Mouse (Mus musculus) brain, embryonic 14.5 days (tissue): ENCODE measurements around the gene Plch1.

Experiments
- CTCF ChIP-seq: fragments of 200-500 bp; IDR thresholded peaks from 2 replicates; pipeline ENCODE4 v1.5.1; 2012; ENCODE audit warnings: inconsistent platforms, mild to moderate bottlenecking, moderate library complexity, borderline replicate concordance; ENCODE audit not compliant: insufficient read depth, insufficient read length; ENCODE audit errors: extremely low read depth
- POLR2A ChIP-seq: fragments of 200-500 bp; IDR thresholded peaks from 2 replicates; pipeline ENCODE4 v1.6.1; 2012; ENCODE audit warnings: mild to moderate bottlenecking, inconsistent platforms, borderline replicate concordance; ENCODE audit not compliant: poor library complexity, insufficient read depth, insufficient read length, severe bottlenecking; ENCODE audit errors: extremely low read depth

DNA sequence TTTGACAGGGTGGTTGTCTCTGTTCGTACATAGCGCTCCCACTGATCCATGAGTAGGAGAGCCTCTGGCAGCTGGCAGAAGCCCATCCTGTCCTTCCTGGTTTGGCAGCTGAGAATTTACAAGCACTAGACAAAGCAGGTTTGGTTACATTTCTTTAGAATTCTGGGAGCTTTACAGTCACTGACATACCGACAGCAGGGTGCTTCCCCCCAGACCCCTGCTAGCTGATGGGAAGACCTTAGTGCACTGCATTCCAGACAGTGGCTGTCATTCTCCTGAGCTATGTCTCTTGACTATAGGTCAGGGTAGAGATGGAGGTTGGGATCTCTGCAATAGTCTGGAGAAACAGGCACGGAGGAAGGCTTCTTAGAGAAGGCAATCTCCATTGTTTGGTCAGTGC, 230.5 kb downstream of the Plch1 start:
- TF ChIP-seq CTCF (no peak), POLR2A (no peak)
